Mouse (Mus musculus) cerebellum, adult 11 months (tissue): ENCODE results near the gene Psmd11.

ENCODE experiments used
- DNase-seq: peaks from one replicate; pipeline ENCODE4 v3.0.0; 2022

Psmd11 gene

GRCm38 (mm10) chr11:80506483-80506882, 78.1 kb downstream of the Psmd11 start:
- DNase-seq: no peak

DNA sequence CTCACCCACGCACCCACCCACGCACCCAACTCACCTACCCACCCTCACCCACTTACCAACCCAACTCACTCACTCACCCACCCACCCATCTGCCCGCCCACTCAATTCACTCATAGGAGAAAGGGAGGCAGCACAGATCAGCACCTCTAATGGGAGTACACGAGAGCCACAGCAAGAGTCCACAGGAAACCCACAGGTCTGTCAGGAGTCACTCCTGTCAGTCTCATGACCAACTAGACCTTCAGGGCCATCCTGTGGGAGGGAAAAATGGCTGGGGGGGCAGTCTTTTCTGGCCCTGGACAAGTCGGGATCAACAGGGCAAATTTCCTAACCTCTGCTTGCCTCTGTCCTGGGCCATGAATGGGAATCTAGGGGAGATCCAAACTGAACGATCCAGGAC, 79.4 kb downstream of the Psmd11 start:
- DNase-seq: no peak

- DNase-seq: no peak
Measured at GRCm38 (mm10) chr11:80508361-80509175, 80.2 kb downstream of the Psmd11 start.

GRCm38 (mm10) chr11:80509176-80509506, 80.7 kb downstream of the Psmd11 start:
- no peak for DNase-seq

- no peak for DNase-seq
Measured at GRCm38 (mm10) chr11:80510124-80510523, 81.7 kb downstream of the Psmd11 start.

DNA sequence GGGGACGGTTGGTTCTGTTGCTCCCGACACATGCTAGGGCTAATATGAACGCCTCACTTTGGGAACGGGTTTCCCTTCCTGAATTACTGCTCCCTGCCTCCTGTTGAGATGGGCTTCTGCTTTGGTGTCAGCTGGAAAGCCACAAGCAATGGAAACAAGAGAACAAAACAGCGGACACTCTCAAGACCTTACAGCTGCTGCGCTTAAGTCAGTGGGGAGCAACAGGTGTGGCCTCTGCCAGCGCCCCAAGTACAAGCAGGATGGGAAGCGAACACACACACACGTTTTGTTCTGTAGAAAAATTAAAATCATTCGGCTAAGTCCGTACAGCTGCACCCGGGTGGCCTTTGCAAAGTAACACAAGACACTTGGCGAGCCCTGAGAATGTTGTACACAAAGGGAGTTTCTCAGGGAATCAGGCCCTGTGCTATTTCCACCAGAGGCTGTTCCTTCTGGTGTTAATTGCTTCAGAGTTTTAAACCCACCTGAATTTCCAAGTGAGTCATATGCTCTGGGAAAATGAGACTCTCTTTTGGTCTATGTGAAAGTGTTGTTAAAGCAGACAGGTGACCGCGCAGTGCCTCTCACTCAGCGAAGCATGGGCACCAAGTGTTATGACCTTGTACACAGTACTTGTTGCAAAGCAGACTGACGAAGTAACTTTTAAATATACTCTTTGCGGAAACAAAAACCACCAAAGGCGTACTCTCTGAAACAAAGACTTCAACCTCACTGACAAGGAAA, 84.1 kb downstream of the Psmd11 start:
- no peak for DNase-seq

GRCm38 (mm10) chr11:80513796-80514195, 85.4 kb downstream of the Psmd11 start:
- no peak for DNase-seq

DNA sequence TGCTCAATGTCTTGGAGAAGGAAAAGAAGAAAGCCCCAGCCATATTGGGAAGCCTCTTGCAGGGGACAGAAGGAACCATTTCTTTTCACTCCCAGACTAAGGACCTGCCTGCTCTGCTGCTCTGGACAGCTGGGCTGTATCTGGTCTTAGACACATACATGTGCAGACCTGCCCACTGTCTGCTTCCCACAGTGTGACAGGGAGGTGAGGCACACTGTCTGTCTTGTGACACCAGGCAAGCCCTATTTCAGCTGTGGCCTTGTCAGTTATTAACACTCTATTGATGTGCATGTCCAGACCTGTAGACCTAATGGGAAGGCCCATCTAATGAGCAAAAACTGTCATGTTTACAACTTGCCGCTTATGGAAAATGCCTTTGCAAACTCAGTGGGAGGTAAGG, 86.9 kb downstream of the Psmd11 start:
- DNase-seq: no peak

GRCm38 (mm10) chr11:80515895-80516294, 87.5 kb downstream of the Psmd11 start:
- DNase-seq: no peak

DNA sequence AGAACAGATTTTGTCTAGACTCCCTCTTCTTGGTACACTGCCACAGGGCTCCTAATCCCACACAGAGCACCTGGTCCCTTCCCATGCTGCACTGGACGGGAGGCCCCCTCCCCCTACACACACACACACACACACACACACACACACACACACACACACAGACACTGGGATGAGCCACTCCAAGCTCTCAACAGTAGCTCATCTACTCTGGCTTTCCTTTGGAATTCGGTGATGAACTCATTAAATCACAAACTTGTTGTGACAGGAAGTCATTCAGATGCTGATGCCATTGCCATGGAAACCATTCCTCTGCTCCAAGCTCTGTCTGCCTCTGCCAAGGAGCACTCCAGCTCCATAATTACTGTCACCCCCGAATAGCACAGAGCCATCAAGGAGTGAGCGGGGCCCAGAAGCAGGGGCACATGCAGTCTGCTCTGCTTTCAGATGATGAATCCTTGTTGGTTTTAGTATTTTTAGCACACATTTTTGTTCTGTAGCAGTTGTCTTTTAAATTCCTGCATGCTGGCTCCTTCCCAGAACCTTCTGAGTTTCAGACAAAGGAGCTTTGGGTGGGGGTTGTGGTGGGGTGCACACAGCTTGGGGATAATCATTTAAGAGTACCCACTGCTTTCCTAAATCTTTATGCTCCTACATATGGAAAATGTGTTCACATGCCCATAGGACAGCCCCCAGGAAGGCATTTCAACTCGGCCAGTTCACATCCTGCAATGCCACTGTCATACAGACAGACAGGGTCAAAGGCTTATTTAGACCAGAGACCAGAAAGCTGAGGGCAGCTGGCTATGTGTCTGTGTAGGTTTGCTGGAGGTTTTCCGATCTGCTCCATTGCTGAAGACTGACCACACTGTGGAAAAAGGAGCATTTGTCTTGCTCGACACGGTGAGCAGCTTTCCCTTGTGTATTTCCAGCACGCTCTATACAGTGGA, 90.3 kb downstream of the Psmd11 start:
- no peak for DNase-seq

GRCm38 (mm10) chr11:80521148-80521547, 92.7 kb downstream of the Psmd11 start:
- DNase-seq: no peak
